Mouse (Mus musculus): ENCODE data around the gene Atxn1. TPM values are rescaled to one million over a fixed set of nuclear protein-coding genes. Genes with fewer than 3 reads are reported as not detected.

Atxn1 gene
- polyA plus RNA-seq, 1 experiment from 2014 or later = 8.1 TPM

DNA sequence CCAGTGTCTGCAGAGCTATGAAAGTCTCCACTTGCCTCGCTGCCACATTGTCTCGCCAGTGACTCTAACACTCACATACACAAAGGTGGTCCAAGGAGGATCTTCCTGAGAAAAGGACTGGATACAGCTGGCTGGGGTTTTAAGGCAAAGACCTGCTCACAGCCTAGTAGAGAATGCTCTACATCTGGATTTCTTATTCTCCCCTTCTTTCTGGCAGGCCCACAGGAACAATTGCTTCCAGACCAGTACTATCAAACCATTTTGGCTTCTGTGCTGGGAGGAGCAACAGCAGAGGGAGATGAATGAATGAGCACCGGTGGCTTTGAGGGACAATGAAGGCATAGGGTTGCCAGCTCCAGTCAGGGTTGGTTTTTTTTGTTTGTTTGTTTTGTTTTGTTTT is 265.8 kb downstream of the Atxn1 start:
- WGBS = 75% methylated on average over 3 of the region's 3 CpGs
- Histone ChIP-seq H3K9me3 (replicated peaks) (no peaks in the 10 kb centered on the region), H3K27me3 (no peaks in the 10 kb centered on the region), H3K4me3 (no peak overlapping the region), H3K27ac (no peak overlapping the region), H3K9ac (no peak overlapping the region), H3K4me1 (replicated peaks) (peaks cover 16% of the 10 kb centered on the region), H3K4me2 (no peak overlapping the region), H3K36me3 (no peaks in the 10 kb centered on the region)
- no peak for ATAC-seq (replicated peaks; ENCODE audit: insufficient number of reproducible peaks, insufficient read depth, low FRiP score, low read depth)

GRCm38 (mm10) chr13:45696009-45696408 is 268.8 kb downstream of the Atxn1 start:
- no peak overlapping the region for H3K4me3 ChIP-seq
- no peak overlapping the region for H3K27ac ChIP-seq
- no peak overlapping the region for H3K4me2 ChIP-seq
- H3K9me3 ChIP-seq (replicated peaks) = no peaks in the 10 kb centered on the region
- ATAC-seq (replicated peaks; ENCODE audit: insufficient number of reproducible peaks, insufficient read depth, low FRiP score, low read depth) = no peak
- no peak overlapping the region for H3K9ac ChIP-seq
- H3K36me3 ChIP-seq = no peaks in the 10 kb centered on the region
- H3K4me1 ChIP-seq (replicated peaks) = peaks cover 36% of the 10 kb centered on the region
- WGBS = 95% methylated on average over 6 of the region's 6 CpGs
- H3K27me3 ChIP-seq = no peaks in the 10 kb centered on the region

DNA sequence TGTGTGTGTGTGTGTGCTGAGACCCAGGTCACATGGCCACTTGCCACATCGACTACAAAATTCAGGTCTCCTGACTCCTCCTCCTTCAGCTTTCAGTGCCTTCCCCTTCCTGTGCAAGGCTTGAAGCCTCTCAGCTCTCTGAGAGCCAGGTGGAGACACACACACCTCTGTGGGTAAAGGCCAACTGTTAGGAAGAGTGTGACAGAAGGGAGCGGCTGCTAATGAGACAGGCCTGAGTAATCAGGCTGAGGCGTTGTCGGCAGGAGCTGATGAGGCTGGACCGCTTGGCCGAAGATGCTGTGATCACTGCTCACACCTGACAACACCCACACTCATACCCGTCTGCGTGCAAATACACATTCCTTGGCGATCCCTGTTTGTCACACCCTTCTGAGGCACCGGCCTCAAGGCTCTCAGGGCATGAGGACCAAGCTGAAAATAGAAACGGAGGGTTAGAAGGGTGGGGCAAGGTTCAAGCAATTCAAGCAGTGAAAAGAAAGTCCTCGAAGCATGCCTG is 269.8 kb downstream of the Atxn1 start:
- 36% methylated on average over 12 of the region's 12 CpGs for WGBS
- H3K36me3 ChIP-seq = no peaks in the 10 kb centered on the region
- H3K9ac ChIP-seq = no peak overlapping the region
- peak; percentile 35; the same call in 1 of the 2 replicates for ATAC-seq (replicated peaks; ENCODE audit: insufficient number of reproducible peaks, insufficient read depth, low FRiP score, low read depth)
- H3K4me3 ChIP-seq = no peak overlapping the region
- no peak overlapping the region for H3K4me2 ChIP-seq
- no peak overlapping the region for H3K27ac ChIP-seq
- H3K4me1 ChIP-seq (replicated peaks) = peaks cover 41% of the 10 kb centered on the region
- H3K9me3 ChIP-seq (replicated peaks) = no peaks in the 10 kb centered on the region
- H3K27me3 ChIP-seq = no peaks in the 10 kb centered on the region

DNA sequence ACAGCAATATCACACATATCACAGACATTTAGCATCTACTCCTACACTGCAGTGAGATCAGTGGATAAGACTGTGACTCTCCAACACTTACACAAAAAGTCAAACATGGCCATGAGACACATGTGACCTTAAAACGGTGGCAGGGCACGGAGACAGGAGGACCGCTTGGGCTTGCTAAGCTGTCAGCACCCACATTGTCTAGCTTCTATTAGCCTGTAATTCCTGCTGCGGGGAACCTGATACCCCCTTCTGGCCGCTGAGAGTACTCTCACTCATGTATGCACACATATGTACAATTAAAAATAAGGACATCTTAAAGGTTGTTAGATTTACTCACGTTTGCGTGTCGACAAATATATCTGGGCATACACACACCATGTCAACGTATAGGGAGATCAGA is 270.9 kb downstream of the Atxn1 start:
- no peak for ATAC-seq (replicated peaks; ENCODE audit: insufficient number of reproducible peaks, insufficient read depth, low FRiP score, low read depth)
- 0 out of 2 replicates have a peak overlapping the region, but pooled peaks have one; percentile 3 for H3K27ac ChIP-seq
- no peak overlapping the region for H3K4me3 ChIP-seq
- 74% methylated on average over 9 of the region's 9 CpGs for WGBS
- no peak overlapping the region for H3K9ac ChIP-seq
- no peaks in the 10 kb centered on the region for H3K36me3 ChIP-seq
- no peak overlapping the region for H3K4me2 ChIP-seq
- H3K4me1 ChIP-seq (replicated peaks) = peaks cover 39% of the 10 kb centered on the region
- H3K9me3 ChIP-seq (replicated peaks) = no peaks in the 10 kb centered on the region
- H3K27me3 ChIP-seq = no peaks in the 10 kb centered on the region

- H3K4me1 ChIP-seq (replicated peaks) = peaks cover 35% of the 10 kb centered on the region
- no peaks in the 10 kb centered on the region for H3K27me3 ChIP-seq
- no peak overlapping the region for H3K4me3 ChIP-seq
- no peak overlapping the region for H3K9ac ChIP-seq
- peak overlapping the region; percentile 59 for H3K27ac ChIP-seq
- ATAC-seq (replicated peaks; ENCODE audit: insufficient number of reproducible peaks, insufficient read depth, low FRiP score, low read depth) = no peak
- 31% methylated on average over 11 of the region's 11 CpGs for WGBS
- H3K9me3 ChIP-seq (replicated peaks) = no peaks in the 10 kb centered on the region
- no peaks in the 10 kb centered on the region for H3K36me3 ChIP-seq
- H3K4me2 ChIP-seq = peak overlapping the region; percentile 9; the same call in 1 of the 2 replicates
Observed at GRCm38 (mm10) chr13:45693534-45693933, 271.3 kb downstream of the Atxn1 start.

GRCm38 (mm10) chr13:45693126-45693525 is 271.7 kb downstream of the Atxn1 start:
- Histone ChIP-seq H3K9me3 (replicated peaks) (no peaks in the 10 kb centered on the region), H3K9ac (no peak overlapping the region), H3K36me3 (no peaks in the 10 kb centered on the region), H3K4me1 (replicated peaks) (peaks cover 32% of the 10 kb centered on the region), H3K4me3 (no peak overlapping the region), H3K4me2 (peak overlapping the region; percentile 36; the same call in 1 of the 2 replicates), H3K27ac (peak overlapping the region; percentile 59), H3K27me3 (no peaks in the 10 kb centered on the region)
- ATAC-seq (replicated peaks; ENCODE audit: insufficient number of reproducible peaks, insufficient read depth, low FRiP score, low read depth) = no peak
- 54% methylated on average over 4 of the region's 4 CpGs for WGBS

DNA sequence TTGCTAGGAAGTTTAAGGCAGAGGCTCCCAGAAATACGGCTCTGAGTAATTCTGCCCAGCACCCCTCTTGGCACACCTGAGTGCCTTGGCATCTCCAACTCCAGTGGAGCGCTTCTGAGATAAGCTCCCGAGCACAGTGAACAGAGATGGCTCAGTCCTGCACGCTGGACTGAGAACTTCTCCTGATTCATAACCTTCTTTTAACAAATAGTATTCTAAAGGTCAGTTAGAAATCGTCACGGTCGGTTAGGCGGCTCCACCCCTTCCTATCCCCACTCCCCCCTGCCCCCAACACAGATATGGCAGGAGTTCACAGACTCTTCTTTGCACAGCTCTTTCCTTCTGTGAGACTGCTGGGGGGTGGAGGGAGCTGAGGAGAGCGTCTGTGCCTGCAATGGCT is 272.4 kb downstream of the Atxn1 start:
- peaks cover 32% of the 10 kb centered on the region for H3K4me1 ChIP-seq (replicated peaks)
- H3K36me3 ChIP-seq = no peaks in the 10 kb centered on the region
- no peak overlapping the region for H3K4me3 ChIP-seq
- 18% methylated on average over 9 of the region's 9 CpGs for WGBS
- H3K9ac ChIP-seq = no peak overlapping the region
- no peaks in the 10 kb centered on the region for H3K9me3 ChIP-seq (replicated peaks)
- no peak for ATAC-seq (replicated peaks; ENCODE audit: insufficient number of reproducible peaks, insufficient read depth, low FRiP score, low read depth)
- H3K27me3 ChIP-seq = no peaks in the 10 kb centered on the region
- peak overlapping the region; percentile 59 for H3K27ac ChIP-seq
- peak overlapping the region; percentile 36 for H3K4me2 ChIP-seq

- no peaks in the 10 kb centered on the region for H3K36me3 ChIP-seq
Observed at GRCm38 (mm10) chr13:45690426-45690825, 274.4 kb downstream of the Atxn1 start.

DNA sequence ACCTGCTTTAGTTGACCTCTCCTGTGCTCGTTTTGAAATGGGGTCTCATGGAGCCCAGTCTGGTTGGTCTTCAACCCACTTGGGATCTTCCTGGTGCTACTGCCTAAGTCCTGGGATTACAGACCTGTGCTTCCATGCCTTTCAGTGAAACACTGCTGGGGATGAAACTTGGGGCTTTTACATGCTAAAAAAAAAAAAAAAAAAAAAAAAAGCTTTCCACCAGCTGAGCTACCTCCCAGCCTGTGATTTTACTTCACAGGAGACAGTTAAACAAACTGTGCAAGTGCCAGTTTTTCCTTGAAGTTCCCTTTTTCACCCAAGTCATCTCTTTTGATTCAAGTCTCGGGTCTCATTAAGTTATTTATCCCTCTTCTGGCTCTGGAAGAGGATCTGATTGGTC is 275.9 kb downstream of the Atxn1 start:
- 80% methylated on average over 2 of the region's 2 CpGs for WGBS
- H3K9me3 ChIP-seq (replicated peaks) = no peaks in the 10 kb centered on the region
- H3K27me3 ChIP-seq = no peaks in the 10 kb centered on the region
- no peak overlapping the region for H3K4me2 ChIP-seq
- no peak overlapping the region for H3K4me3 ChIP-seq
- H3K27ac ChIP-seq = no peak overlapping the region
- H3K9ac ChIP-seq = no peak overlapping the region
- no peaks in the 10 kb centered on the region for H3K36me3 ChIP-seq
- peaks cover 44% of the 10 kb centered on the region for H3K4me1 ChIP-seq (replicated peaks)
- ATAC-seq (replicated peaks; ENCODE audit: insufficient number of reproducible peaks, insufficient read depth, low FRiP score, low read depth) = no peak

More at GRCm38 (mm10) chr13:45690426-45690825, 274.4 kb downstream of the Atxn1 start:
- no peak overlapping the region for H3K9ac ChIP-seq
- H3K4me2 ChIP-seq = no peak overlapping the region
- no peak overlapping the region for H3K27ac ChIP-seq
- no peak for ATAC-seq (replicated peaks; ENCODE audit: insufficient number of reproducible peaks, insufficient read depth, low FRiP score, low read depth)
- no peaks in the 10 kb centered on the region for H3K27me3 ChIP-seq
- H3K9me3 ChIP-seq (replicated peaks) = no peaks in the 10 kb centered on the region
- H3K4me3 ChIP-seq = no peak overlapping the region
- 75% methylated on average over 1 of the region's 1 CpGs for WGBS
- H3K4me1 ChIP-seq (replicated peaks) = peaks cover 43% of the 10 kb centered on the region

DNA sequence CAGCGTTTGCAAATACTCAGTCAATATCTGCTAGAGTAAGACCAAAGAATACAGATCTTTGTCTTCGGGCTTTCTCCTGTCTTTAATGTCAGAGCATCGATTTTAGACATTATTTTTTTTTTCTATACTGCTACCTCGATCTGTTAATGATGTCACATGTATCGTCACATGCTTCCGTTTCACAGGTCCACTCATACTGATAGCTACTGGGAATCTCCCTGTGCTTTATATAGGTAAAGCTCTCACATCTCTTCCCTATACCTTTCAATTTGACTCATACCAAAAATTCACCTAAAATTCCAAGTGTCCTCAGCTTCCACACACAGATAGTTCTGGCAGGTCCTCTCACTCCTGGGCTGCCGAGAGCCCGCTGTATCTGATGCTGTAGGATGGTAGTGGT is 277.2 kb downstream of the Atxn1 start:
- H3K27me3 ChIP-seq = no peaks in the 10 kb centered on the region
- H3K4me2 ChIP-seq = no peak overlapping the region
- WGBS = 90% methylated on average over 8 of the region's 8 CpGs
- H3K27ac ChIP-seq = no peak overlapping the region
- H3K36me3 ChIP-seq = no peaks in the 10 kb centered on the region
- peaks cover 31% of the 10 kb centered on the region for H3K4me1 ChIP-seq (replicated peaks)
- no peak for ATAC-seq (replicated peaks; ENCODE audit: insufficient number of reproducible peaks, insufficient read depth, low FRiP score, low read depth)
- no peaks in the 10 kb centered on the region for H3K9me3 ChIP-seq (replicated peaks)
- H3K4me3 ChIP-seq = no peak overlapping the region
- H3K9ac ChIP-seq = no peak overlapping the region

DNA sequence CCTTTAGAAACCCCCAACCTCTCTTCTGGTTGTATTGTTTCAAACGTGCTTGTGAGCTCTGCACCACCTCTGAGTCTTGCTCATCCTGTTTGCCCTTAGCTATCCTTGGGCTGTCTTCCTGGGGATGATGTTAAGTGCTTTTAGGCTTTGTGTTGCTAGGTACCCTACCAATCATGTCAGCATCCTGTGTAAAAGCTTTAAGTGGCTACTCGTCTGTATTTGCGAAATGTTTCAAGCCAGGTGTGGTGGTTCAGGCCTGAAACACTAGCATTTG is 278.6 kb downstream of the Atxn1 start:
- Histone ChIP-seq H3K4me2 (no peak overlapping the region), H3K4me1 (replicated peaks) (peaks cover 29% of the 10 kb centered on the region), H3K4me3 (no peak overlapping the region), H3K9ac (no peak overlapping the region), H3K36me3 (no peaks in the 10 kb centered on the region), H3K9me3 (replicated peaks) (no peaks in the 10 kb centered on the region), H3K27ac (no peak overlapping the region; the same call in 1 of the 2 replicates), H3K27me3 (no peaks in the 10 kb centered on the region)
- no peak for ATAC-seq (replicated peaks; ENCODE audit: insufficient number of reproducible peaks, insufficient read depth, low FRiP score, low read depth)
- 52% methylated on average over 3 of the region's 3 CpGs for WGBS

DNA sequence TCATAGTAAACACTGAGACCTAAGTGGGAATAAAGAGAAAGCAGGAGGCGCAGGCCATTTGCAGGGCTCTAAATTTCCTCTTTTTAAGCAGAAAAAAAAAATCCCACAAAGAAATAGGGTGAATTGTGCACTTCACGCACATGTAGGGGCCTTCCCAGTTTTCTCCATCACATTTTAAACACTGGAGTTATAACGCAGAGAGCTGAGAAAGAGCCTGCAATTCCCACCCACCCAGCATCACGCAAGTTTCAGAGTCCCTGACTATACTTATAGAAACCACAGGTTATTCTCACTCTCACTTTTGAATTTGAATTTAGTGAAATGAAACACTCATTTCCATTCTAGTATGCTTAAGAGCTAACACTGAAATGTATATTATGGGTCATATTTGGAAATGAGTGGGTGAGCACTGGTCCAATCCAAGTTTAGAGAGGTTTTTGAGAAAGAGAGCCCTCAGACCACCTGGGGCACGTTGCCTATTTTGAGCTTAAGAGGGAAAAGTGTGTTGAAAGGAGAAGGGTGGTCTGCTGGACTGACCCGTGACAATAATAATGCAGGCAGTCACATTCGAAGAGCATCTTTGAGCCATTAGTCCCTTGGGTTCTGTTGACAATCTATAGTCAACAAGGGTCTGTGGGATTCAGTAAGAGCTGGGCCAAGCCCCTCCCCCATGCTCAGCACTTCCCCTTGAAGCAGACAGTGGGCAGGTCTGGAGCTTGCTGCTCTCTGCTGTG is 279.1 kb downstream of the Atxn1 start:
- Histone ChIP-seq H3K27ac (peak overlapping the region; percentile 74), H3K27me3 (no peaks in the 10 kb centered on the region), H3K4me1 (replicated peaks) (peaks cover 32% of the 10 kb centered on the region), H3K36me3 (no peaks in the 10 kb centered on the region), H3K9ac (no peak overlapping the region), H3K4me3 (no peak overlapping the region), H3K9me3 (replicated peaks) (no peaks in the 10 kb centered on the region), H3K4me2 (no peak overlapping the region)
- no peak for ATAC-seq (replicated peaks; ENCODE audit: insufficient number of reproducible peaks, insufficient read depth, low FRiP score, low read depth)
- WGBS = 70% methylated on average over 7 of the region's 7 CpGs
